Mouse (Mus musculus) CH12.LX (cell line): Measurements from ENCODE around the gene Slc17a5. TPM values are rescaled to one million over a fixed set of nuclear protein-coding genes. Genes with fewer than 3 reads are reported as not detected.
A peak's percentile ranks its signal among the peaks of the same experiment; 100 is the strongest.

Experiments
- DNase-seq: peaks from one replicate; pipeline ENCODE4 v3.0.0-alpha.2; 2013; ENCODE audit errors: extremely low read depth
- H3K27ac ChIP-seq: 2 replicates; pipeline ENCODE4 v1.5.1; 2012; ENCODE audit warnings: low read depth, mild to moderate bottlenecking, control low read depth, moderate library complexity; ENCODE audit not compliant: insufficient read depth
- H3K27me3 ChIP-seq: replicated peaks from 2 replicates; pipeline ENCODE3; 2012; ENCODE audit warnings: inconsistent platforms
- H3K36me3 ChIP-seq, 2 experiments: replicated peaks in 1 of 2; 2 replicates each; pipeline versions ENCODE3 to v1.6.1; 2012; ENCODE audit warnings: inconsistent platforms in 1 of 2, low read length in 1 of 2, mild to moderate bottlenecking in 1 of 2, mixed read lengths in 1 of 2, moderate library complexity in 1 of 2; ENCODE audit not compliant: control insufficient read depth in 1 of 2, insufficient read depth in 1 of 2
- H3K4me1 ChIP-seq, 2 experiments: 2 replicates each; pipeline ENCODE4 v1.6.1; 2012; ENCODE audit warnings: inconsistent platforms in 1 of 2, moderate library complexity in 1 of 2; ENCODE audit not compliant: insufficient read depth in 2 of 2, control insufficient read depth in 1 of 2
- H3K4me2 ChIP-seq: 2 replicates; pipeline ENCODE4 v1.6.1; 2012; ENCODE audit warnings: low read depth, mild to moderate bottlenecking, control low read depth; ENCODE audit not compliant: poor library complexity, insufficient read depth, severe bottlenecking
- H3K4me3 ChIP-seq, 3 experiments: fragments of 150-350 bp in 1 of 3; sonication (generic) in 1 of 3; replicated peaks in 1 of 3; 2 replicates each; pipeline versions ENCODE3 to v1.5.1; 2011 to 2012; ENCODE audit warnings: low read depth in 2 of 3, low read length in 2 of 3, mild to moderate bottlenecking in 2 of 3, moderate library complexity in 2 of 3, control low read depth in 1 of 3, improper control_type of control experiment in 1 of 3, inconsistent platforms in 1 of 3, mixed read lengths in 1 of 3; ENCODE audit not compliant: poor library complexity in 1 of 3
- H3K79me2 ChIP-seq: replicated peaks from 2 replicates; pipeline ENCODE4 v1.6.1; 2012; ENCODE audit warnings: mild to moderate bottlenecking, moderate library complexity; ENCODE audit not compliant: control insufficient read depth, poor library complexity, insufficient read depth, severe bottlenecking; ENCODE audit errors: extremely low read depth
- H3K9ac ChIP-seq: 2 replicates; pipeline ENCODE4 v1.6.1; 2012; ENCODE audit warnings: low read depth, mild to moderate bottlenecking, control low read depth, moderate library complexity; ENCODE audit not compliant: insufficient read depth
- H3K9me3 ChIP-seq: replicated peaks from 2 replicates; pipeline ENCODE3; 2012; ENCODE audit warnings: low read length, inconsistent platforms, mixed read lengths
- CTCF ChIP-seq, 2 experiments: IDR thresholded peaks in 1 of 2; conservative IDR thresholded peaks in 1 of 2; 2 replicates each; pipeline ENCODE4 v1.5.1; 2011 to 2012; ENCODE audit warnings: low read depth in 2 of 2, low read length in 2 of 2, improper control_type of control experiment in 1 of 2, inconsistent platforms in 1 of 2, mild to moderate bottlenecking in 1 of 2, moderate library complexity in 1 of 2
- ELF1 ChIP-seq: IDR thresholded peaks from 2 replicates; pipeline ENCODE4 v1.6.1; 2014; ENCODE audit warnings: low read depth, mild to moderate bottlenecking, inconsistent platforms, low read length, improper control_type of control experiment
- MAFK ChIP-seq: IDR thresholded peaks from 2 replicates; pipeline ENCODE4 v1.6.1; 2011; ENCODE audit warnings: low read length, improper control_type of control experiment; ENCODE audit not compliant: insufficient replicate concordance
- MXI1 ChIP-seq: IDR thresholded peaks from 2 replicates; pipeline ENCODE4 v1.6.1; 2011; ENCODE audit warnings: mild to moderate bottlenecking, low read depth, low read length, improper control_type of control experiment
- MYC ChIP-seq: IDR thresholded peaks from 2 replicates; pipeline ENCODE4 v1.6.1; 2011; ENCODE audit warnings: low read depth, mild to moderate bottlenecking, improper control_type of control experiment, low read length
- NELFE ChIP-seq: IDR thresholded peaks from 2 replicates; pipeline ENCODE4 v1.6.1; 2011; ENCODE audit warnings: low read depth, low read length, improper control_type of control experiment
- PAX5 ChIP-seq: IDR thresholded peaks from 2 replicates; pipeline ENCODE4 v1.6.1; 2012; ENCODE audit warnings: low read length, inconsistent platforms, mixed read lengths
- RAD21 ChIP-seq: IDR thresholded peaks from 2 replicates; pipeline ENCODE4 v1.6.1; 2011; ENCODE audit warnings: low read depth, mild to moderate bottlenecking, low read length, improper control_type of control experiment, moderate library complexity
- SMC3 ChIP-seq: IDR thresholded peaks from 2 replicates; pipeline ENCODE4 v1.6.1; 2011; ENCODE audit warnings: low read depth, low read length, improper control_type of control experiment
- TBP ChIP-seq: conservative IDR thresholded peaks from 2 replicates; pipeline ENCODE4 v1.6.1; 2011; ENCODE audit warnings: low read depth, low read length, improper control_type of control experiment
- TCF12 ChIP-seq: IDR thresholded peaks from 2 replicates; pipeline ENCODE4 v1.6.1; 2014; ENCODE audit warnings: low read depth, mild to moderate bottlenecking, inconsistent platforms, low read length, improper control_type of control experiment
- USF1 ChIP-seq: IDR thresholded peaks from 2 replicates; pipeline ENCODE4 v1.6.1; 2014; ENCODE audit warnings: low read depth, mild to moderate bottlenecking, inconsistent platforms, low read length, improper control_type of control experiment
- USF2 ChIP-seq: conservative IDR thresholded peaks from 2 replicates; pipeline ENCODE4 v1.6.1; 2011; ENCODE audit warnings: low read depth, low read length, improper control_type of control experiment
- ZKSCAN1 ChIP-seq: IDR thresholded peaks from 2 replicates; pipeline ENCODE4 v1.6.1; 2012; ENCODE audit warnings: low read depth, inconsistent platforms, low read length, improper control_type of control experiment, borderline replicate concordance
- ZNF384 ChIP-seq: IDR thresholded peaks from 2 replicates; pipeline ENCODE4 v1.6.1; 2012; ENCODE audit warnings: low read depth, low read length, improper control_type of control experiment, inconsistent platforms
- dilution Hi-C: fragments of 300-500 bp; cut with MboI; formaldehyde crosslinking; loops from 2 replicates; pipeline ENCODE4 v1.14.3; 2020; ENCODE audit warnings: low sequenced_read_pairs; ENCODE audit not compliant: extremely low pct_unique_long_range_greater_than_20kb, extremely low pct_ligation_motif_present
- in situ Hi-C: fragments of 300-500 bp; cut with MboI; formaldehyde crosslinking; loops from 3 replicates; pipeline ENCODE4 v1.14.3; 2019; ENCODE audit warnings: low sequenced_read_pairs, low pct_ligation_motif_present, low pct_unique_long_range_greater_than_20kb, mixed read lengths
- polyA plus RNA-seq: library from polyadenylated mRNA; unstranded; fragments of >175 nt; gene quantifications from 2 replicates; pipeline ENCODE4 v1.2.1, GENCODE M21; 2012; ENCODE audit warnings: low read depth; ENCODE audit not compliant: insufficient read length
- total RNA-seq, 2 experiments: library from RNA; depleted of rRNA; stranded (reverse); fragments of 300-350 nt in 1 of 2; fragments of >200 nt in 1 of 2; gene quantifications; 2 replicates each; pipeline ENCODE4 v1.2.3; 2012 to 2014

Gene Slc17a5
- total and polyA plus RNA-seq, 3 experiments = 4.9 to 7.6 (median 6.7) TPM

GRCm38 (mm10) chr9:78531816-78532215, 56.0 kb downstream of the Slc17a5 start:
- Histone ChIP-seq H3K4me1 (peaks cover 1 to 6% of the 10 kb centered on the region in 2 experiments; a peak in 3 of 4 replicates), H3K9ac (no peak overlapping the region), H3K27ac (no peak overlapping the region), H3K36me3 (no peaks in the 10 kb centered on the region), H3K27me3 (no peaks in the 10 kb centered on the region), H3K9me3 (no peaks in the 10 kb centered on the region), H3K79me2 (no peaks in the 10 kb centered on the region), H3K4me3 (no peak overlapping the region), H3K4me2 (no peak overlapping the region)
- TF ChIP-seq TCF12 (no peak), USF1 (no peak), MXI1 (no peak), USF2 (no peak)
- in situ Hi-C loops = loop anchor here (10.0 kb wide), 1 partner anchor 167 kb away; the partner anchor contains the start of gene Dppa5a
- dilution Hi-C loops = no loop called here
- no peak for DNase-seq

GRCm38 (mm10) chr9:78527767-78528381, 60.0 kb downstream of the Slc17a5 start:
- Histone ChIP-seq H3K27me3 (peaks cover 2% of the 10 kb centered on the region), H3K79me2 (no peaks in the 10 kb centered on the region), H3K9me3 (no peaks in the 10 kb centered on the region), H3K4me1 (peaks cover 6 to 13% of the 10 kb centered on the region in 2 experiments; a peak in 3 of 4 replicates), H3K4me3 (peak overlapping the region; percentile 39 to 48 (median 44)), H3K9ac (peak overlapping the region; percentile 71), H3K27ac (no peak overlapping the region; the same call in 1 of the 2 replicates), H3K4me2 (peak overlapping the region; percentile 100), H3K36me3 (no peaks in the 10 kb centered on the region)
- TF ChIP-seq ELF1 = 0 out of 2 replicates have a peak, but pooled peaks have one; percentile 35
- peak; percentile 83 to 92 for TF ChIP-seq CTCF (conservative IDR thresholded peaks at IDR 0.05 in 1 of 2, IDR thresholded peaks at IDR 0.05 in 1 of 2; ENCODE audit: low read depth in 2 of 2, low read length in 2 of 2)
- peak; percentile 34 for TF ChIP-seq NELFE
- TF ChIP-seq ZNF384 = peak; percentile 52; the same call in 1 of the 2 replicates
- TF ChIP-seq RAD21 = peak; percentile 42
- TF ChIP-seq MYC = peak; percentile 72
- 0 out of 2 replicates have a peak, but pooled peaks have one; percentile 57 for TF ChIP-seq TBP
- peak; percentile 66 for TF ChIP-seq SMC3
- no peak for TF ChIP-seq ZKSCAN1
- 0 out of 2 replicates have a peak, but pooled peaks have one; percentile 2 for TF ChIP-seq MAFK
- TF ChIP-seq PAX5 = no peak
- TF ChIP-seq TCF12 = no peak
- dilution Hi-C loops = no loop called here
- DNase-seq = peak; percentile 81
- in situ Hi-C loops = no loop called here
